Mouse (Mus musculus) kidney, embryonic 15.5 days (tissue): ENCODE measurements around the gene Coro1b. TPM values are rescaled to one million over a fixed set of nuclear protein-coding genes. Genes with fewer than 3 reads are reported as not detected.

ENCODE experiments used
- ATAC-seq: fragments of 200-750 bp; cut with Nextera tagmentation; replicated peaks from 2 replicates; pipeline ENCODE4 v1.8.0; 2017; ENCODE audit warnings: moderate TSS enrichment; ENCODE audit not compliant: low FRiP score
- H3K27ac ChIP-seq: fragments of 300-500 bp; sonication (generic); 2 replicates; pipeline ENCODE4 v1.5.1; 2015; ENCODE audit warnings: mild to moderate bottlenecking, inconsistent platforms
- H3K27me3 ChIP-seq: fragments of 300-500 bp; sonication (generic); 2 replicates; pipeline ENCODE4 v1.6.1; 2015; ENCODE audit warnings: inconsistent platforms
- H3K36me3 ChIP-seq: fragments of 300-500 bp; sonication (generic); 2 replicates; pipeline ENCODE4 v1.6.1; 2015; ENCODE audit warnings: inconsistent platforms
- H3K4me1 ChIP-seq: fragments of 300-500 bp; sonication (generic); 2 replicates; pipeline ENCODE4 v1.6.1; 2015; ENCODE audit warnings: inconsistent platforms
- H3K4me2 ChIP-seq: fragments of 300-500 bp; sonication (generic); 2 replicates; pipeline ENCODE4 v1.6.1; 2015; ENCODE audit warnings: moderate library complexity, mild to moderate bottlenecking, inconsistent platforms
- H3K4me3 ChIP-seq: fragments of 300-500 bp; sonication (generic); replicated peaks from 2 replicates; pipeline ENCODE4 v1.5.1; 2015; ENCODE audit warnings: mild to moderate bottlenecking, inconsistent platforms
- H3K9ac ChIP-seq: fragments of 300-500 bp; sonication (generic); 2 replicates; pipeline ENCODE4 v1.6.1; 2015; ENCODE audit warnings: mild to moderate bottlenecking, inconsistent platforms
- H3K9me3 ChIP-seq: fragments of 300-500 bp; sonication (generic); replicated peaks from 2 replicates; pipeline ENCODE4 v1.6.1; 2016; ENCODE audit warnings: inconsistent platforms
- WGBS: fragments of 180-500 bp; shearing (Covaris S2); methylation state at CpG from one replicate; pipeline ENCODE4 v1.1.7; 2015; ENCODE audit warnings: mixed read lengths; 5-methylcytosine and 5-hydroxymethylcytosine counted together
- polyA plus RNA-seq: library from polyadenylated mRNA; unstranded; fragments of >200 nt; fragmentation: Nextera tagmentation; extraction: Ambion mirVana; gene quantifications from 2 replicates; pipeline ENCODE4 v1.2.1, GENCODE M21; 2015

The Coro1b gene
- polyA plus RNA-seq: 165 and 174 TPM in 2 replicates

DNA sequence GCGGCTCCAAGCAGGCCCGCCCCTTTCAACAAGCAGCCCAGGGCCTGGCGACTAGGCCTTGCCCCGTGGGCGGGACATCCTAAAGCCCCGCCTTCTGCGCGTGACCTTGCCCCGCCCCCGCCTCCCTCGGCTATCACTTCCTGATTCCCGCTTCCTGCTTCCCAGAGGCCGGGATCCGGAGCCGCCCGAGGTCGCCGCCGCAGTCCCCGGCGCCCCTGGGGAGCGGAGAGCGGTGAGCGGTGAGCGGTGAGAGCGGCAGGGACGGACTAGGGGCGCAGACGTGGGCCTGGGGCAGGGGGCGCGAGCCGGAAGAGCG lies at the start of gene Coro1b:
Coro1b (plus strand) TSS at position 129 of the 316 bp plus-strand sequence.
- WGBS: 0% methylated on average over 33 of the region's 33 CpGs
- H3K9me3 ChIP-seq: no peaks in the 10 kb centered on the region
- peak within 1 kb of the TSS; percentile 79 for H3K27ac ChIP-seq
- peak within 1 kb of the TSS; percentile 84 for H3K4me2 ChIP-seq
- peak within 1 kb of the TSS; percentile 94 for H3K9ac ChIP-seq
- H3K36me3 ChIP-seq: peaks cover 35% of the 10 kb centered on the region
- peak within 1 kb of the TSS; percentile 95 for H3K4me3 ChIP-seq
- H3K27me3 ChIP-seq: no peaks in the 10 kb centered on the region
- ATAC-seq: peak; percentile 94
- H3K4me1 ChIP-seq: peaks cover 37% of the 10 kb centered on the region

DNA sequence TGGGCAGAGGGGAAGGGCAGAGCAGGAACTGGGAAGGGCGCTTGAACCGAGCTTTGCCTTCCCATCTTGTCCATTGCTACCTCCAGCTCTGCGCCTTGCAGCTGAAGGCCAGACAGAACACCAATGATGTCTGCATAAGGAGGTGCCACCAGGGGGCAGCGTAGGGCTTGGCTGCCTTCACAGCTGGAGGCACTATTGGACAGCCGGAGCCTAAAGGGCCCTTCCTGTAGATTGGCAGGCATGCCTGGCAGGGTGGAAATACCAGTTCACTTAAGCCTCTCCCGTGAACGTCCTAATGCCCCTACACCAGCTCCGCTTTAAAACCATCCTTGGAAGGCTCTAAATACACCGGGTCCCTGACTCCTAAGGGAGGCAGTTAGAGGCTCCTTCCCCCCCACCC lies 49.4 kb upstream of the Coro1b start:
- Histone ChIP-seq H3K27ac (peak overlapping the region; percentile 14), H3K27me3 (peaks cover 34% of the 10 kb centered on the region), H3K9ac (no peak overlapping the region), H3K4me3 (peak overlapping the region; percentile 65), H3K4me1 (peaks cover 52% of the 10 kb centered on the region), H3K9me3 (no peaks in the 10 kb centered on the region), H3K4me2 (peak overlapping the region; percentile 81), H3K36me3 (0 out of 2 replicates have a peak, but pooled peaks cover 3% of the 10 kb centered on the region)
- no peak for ATAC-seq
- WGBS: 14% methylated on average over 9 of the region's 9 CpGs

DNA sequence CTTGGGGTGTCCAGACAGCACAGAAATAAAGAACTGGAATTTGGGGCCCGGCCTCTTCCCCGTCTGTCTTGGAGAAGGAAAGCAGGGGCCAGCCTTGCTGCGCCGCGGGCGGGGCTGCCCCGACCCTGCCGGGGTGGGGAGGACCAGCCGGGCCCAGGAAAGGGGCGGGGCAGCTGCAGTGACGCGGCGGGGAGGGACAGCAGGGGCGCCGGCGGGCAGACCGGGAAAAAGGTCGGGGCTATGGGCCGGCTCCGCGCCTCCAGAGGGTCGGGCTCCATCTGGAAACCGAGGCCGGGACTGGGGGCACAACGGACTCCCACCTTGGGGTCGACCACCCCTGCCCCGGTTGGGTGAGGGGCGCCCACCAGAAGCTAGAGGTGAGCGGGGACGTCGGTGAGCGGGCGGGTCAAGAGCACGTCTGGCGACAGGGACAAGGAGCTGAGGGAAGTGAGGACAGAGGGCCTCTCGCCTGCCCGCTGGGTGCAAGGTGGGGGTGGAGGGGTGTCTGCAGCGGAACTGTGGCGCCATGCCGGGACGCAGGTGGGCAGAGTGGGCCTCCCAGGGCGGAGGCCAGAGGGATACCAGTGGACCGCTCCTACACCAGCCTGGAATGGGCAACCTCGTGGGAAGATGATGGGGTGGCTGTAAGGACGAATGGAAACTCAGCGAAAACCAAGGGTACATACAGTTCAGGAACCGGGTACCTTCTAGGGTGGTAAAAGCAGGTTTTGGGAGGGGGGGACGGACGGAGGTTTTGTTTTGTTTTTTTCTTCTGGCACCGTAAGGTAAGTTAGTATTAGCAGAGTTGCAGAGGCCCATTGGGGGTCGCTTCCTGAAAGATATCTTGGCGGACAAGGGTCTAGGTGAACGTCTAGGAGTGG lies 48.3 kb upstream of the Coro1b start, which contains the start of gene Pitpnm1:
Pitpnm1 (plus strand) TSS at position 162 of the 881 bp plus-strand sequence.
- Histone ChIP-seq H3K9ac (peak within 1 kb of the TSS; percentile 43), H3K27ac (peak within 1 kb of the TSS; percentile 14), H3K9me3 (no peaks in the 10 kb centered on the region), H3K4me2 (peak within 1 kb of the TSS; percentile 81), H3K4me1 (peaks cover 58% of the 10 kb centered on the region), H3K36me3 (0 out of 2 replicates have a peak, but pooled peaks cover 3% of the 10 kb centered on the region), H3K27me3 (peaks cover 34% of the 10 kb centered on the region), H3K4me3 (peak within 1 kb of the TSS; percentile 65)
- 1% methylated on average over 53 of the region's 53 CpGs for WGBS
- no peak for ATAC-seq

DNA sequence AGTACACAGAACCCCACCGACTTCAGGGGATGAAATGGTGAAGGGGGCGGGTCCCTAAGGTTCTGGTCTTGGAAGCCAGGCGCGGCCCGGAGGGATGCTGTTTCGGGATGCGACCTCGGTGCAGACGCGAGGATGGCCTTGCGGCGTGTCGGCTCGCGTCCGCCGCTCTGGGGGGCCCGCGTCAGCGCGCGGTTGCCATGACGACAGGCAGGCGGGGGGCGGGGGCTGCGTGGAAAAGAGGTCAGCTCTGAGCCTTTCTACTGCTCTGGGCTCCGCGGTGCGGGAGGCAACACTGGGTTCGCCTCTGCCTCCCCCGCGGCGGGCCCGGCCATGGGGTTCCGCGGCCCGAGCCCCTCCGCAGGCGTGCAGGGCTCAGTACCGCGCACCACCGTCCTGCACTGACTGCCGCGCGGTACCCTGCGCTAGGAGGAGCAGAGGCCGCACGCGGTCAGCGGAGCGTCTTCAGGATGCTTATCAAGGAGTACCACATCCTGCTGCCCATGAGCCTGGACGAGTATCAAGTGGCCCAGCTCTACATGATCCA lies 47.6 kb upstream of the Coro1b start:
- H3K36me3 ChIP-seq: peaks cover 7% of the 10 kb centered on the region; the same call in 1 of the 2 replicates
- H3K4me2 ChIP-seq: peak overlapping the region; percentile 81
- ATAC-seq: no peak
- H3K27me3 ChIP-seq: peaks cover 34% of the 10 kb centered on the region
- H3K9me3 ChIP-seq: no peaks in the 10 kb centered on the region
- peak overlapping the region; percentile 43 for H3K9ac ChIP-seq
- H3K4me3 ChIP-seq: peak overlapping the region; percentile 65
- peaks cover 58% of the 10 kb centered on the region for H3K4me1 ChIP-seq
- 2% methylated on average over 52 of the region's 52 CpGs for WGBS
- H3K27ac ChIP-seq: peak overlapping the region; percentile 6; the same call in 1 of the 2 replicates

DNA sequence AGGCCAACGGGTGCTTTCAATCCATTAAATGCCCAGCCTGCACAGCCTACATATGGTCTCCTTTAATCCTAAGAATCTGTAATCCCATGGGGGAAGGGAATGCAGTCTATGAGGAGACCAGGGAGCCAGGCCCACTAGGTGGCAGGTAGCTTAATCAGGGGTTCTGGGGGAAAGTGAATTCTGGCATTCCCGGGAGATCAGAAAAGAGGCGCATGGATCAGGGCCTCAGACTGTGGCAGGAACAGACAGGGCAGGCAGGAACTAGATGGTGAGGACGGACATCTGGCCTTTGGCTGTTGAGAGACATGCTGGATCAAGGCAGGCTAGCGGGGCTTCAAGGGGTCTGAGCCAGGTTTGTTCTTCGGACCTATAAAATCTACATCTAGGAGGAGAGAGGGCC lies 47.0 kb upstream of the Coro1b start:
- peaks cover 51% of the 10 kb centered on the region for H3K4me1 ChIP-seq
- 77% methylated on average over 6 of the region's 6 CpGs for WGBS
- H3K9ac ChIP-seq: 0 out of 2 replicates have a peak overlapping the region, but pooled peaks have one; percentile 43
- H3K9me3 ChIP-seq: no peaks in the 10 kb centered on the region
- H3K27me3 ChIP-seq: peaks cover 34% of the 10 kb centered on the region
- H3K4me2 ChIP-seq: peak overlapping the region; percentile 81
- ATAC-seq: no peak
- H3K4me3 ChIP-seq: peak overlapping the region; percentile 65; the same call in 1 of the 2 replicates
- H3K27ac ChIP-seq: no peak overlapping the region
- peaks cover 7% of the 10 kb centered on the region; the same call in 1 of the 2 replicates for H3K36me3 ChIP-seq

DNA sequence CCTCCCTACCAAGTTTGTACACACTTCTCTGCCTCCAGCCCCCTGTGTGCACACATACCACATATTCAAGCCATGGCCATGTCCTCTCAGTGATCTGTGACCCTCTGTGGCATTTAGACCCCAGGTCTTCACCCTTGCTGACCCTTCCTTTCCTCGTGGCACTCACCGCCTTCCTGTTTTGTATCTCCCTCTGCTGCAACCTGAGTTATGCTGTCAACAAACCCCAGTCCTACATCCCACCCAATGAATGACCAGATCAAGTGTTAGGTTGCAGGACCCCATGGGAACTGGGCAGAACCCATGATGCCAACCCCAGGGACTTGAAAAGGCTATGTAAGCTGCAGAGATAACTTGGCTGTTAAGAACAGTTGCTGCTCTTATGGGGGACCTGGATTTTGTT lies 46.4 kb upstream of the Coro1b start:
- Histone ChIP-seq H3K4me2 (no peak overlapping the region), H3K9ac (no peak overlapping the region), H3K4me1 (peaks cover 50% of the 10 kb centered on the region), H3K36me3 (peaks cover 7% of the 10 kb centered on the region; the same call in 1 of the 2 replicates), H3K4me3 (no peak overlapping the region), H3K9me3 (no peaks in the 10 kb centered on the region), H3K27me3 (peaks cover 34% of the 10 kb centered on the region), H3K27ac (no peak overlapping the region)
- no peak for ATAC-seq
- WGBS: 86% methylated on average over 2 of the region's 2 CpGs

DNA sequence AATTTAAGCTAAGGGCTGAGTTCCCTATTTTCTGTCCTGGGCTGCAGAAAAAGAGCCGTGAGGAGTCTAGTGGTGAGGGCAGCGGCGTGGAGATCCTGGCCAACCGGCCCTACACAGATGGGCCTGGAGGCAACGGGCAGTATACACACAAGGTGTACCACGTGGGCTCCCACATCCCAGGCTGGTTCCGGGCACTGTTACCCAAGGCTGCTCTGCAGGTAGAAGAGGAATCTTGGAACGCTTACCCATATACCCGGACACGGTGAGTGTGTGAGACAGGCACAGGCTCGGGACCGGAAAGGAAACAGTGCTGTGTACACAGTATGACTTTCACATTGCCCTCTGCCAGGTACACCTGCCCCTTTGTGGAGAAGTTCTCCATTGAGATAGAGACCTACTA lies 45.8 kb upstream of the Coro1b start:
- H3K36me3 ChIP-seq: peaks cover 7% of the 10 kb centered on the region; the same call in 1 of the 2 replicates
- no peak for ATAC-seq
- H3K4me1 ChIP-seq: peaks cover 47% of the 10 kb centered on the region
- WGBS: 92% methylated on average over 12 of the region's 12 CpGs
- H3K4me2 ChIP-seq: no peak overlapping the region
- H3K9me3 ChIP-seq: no peaks in the 10 kb centered on the region
- no peak overlapping the region for H3K9ac ChIP-seq
- peaks cover 34% of the 10 kb centered on the region for H3K27me3 ChIP-seq
- no peak overlapping the region for H3K27ac ChIP-seq
- H3K4me3 ChIP-seq: no peak overlapping the region

DNA sequence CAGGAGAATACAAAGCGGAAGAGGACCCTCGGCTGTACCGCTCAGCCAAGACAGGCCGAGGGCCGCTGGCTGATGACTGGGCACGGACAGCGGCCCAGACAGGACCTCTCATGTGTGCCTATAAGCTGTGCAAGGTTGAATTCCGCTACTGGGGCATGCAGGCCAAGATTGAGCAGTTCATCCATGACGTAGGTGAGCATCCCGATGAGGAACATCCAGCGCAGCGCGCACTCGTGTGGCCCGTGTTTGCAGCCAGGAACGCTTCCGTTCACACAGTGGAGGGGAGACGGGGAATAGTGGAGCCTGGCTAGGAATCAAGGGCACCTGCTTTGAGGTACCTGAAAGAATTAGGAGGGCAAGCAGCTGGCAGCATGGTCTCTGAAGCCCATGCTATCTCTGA lies 45.1 kb upstream of the Coro1b start:
- WGBS: 90% methylated on average over 18 of the region's 18 CpGs

DNA sequence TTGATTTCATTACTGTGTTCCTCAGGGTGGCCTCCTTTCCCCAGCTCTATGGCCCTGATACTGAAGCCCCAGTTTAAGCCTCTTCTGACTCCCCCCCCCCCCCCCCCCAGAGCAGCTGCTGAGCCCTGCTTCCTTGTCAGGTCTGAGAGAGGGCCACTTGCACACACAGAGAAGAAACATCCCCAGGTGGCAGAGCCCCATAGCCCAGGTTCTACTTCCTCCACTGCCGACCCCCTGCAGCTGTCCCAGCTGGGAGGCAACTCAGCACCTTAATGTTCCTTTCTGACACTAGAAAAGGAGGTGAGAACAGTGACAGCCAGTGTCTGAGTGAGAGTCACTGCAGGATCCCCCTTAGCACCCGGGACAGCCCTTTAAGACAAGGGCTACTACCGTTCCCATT lies 44.6 kb upstream of the Coro1b start:
- WGBS: 83% methylated on average over 3 of the region's 3 CpGs
- H3K9me3 ChIP-seq: no peaks in the 10 kb centered on the region
- no peak overlapping the region for H3K27ac ChIP-seq
- no peak overlapping the region for H3K4me3 ChIP-seq
- no peak for ATAC-seq
- peaks cover 34% of the 10 kb centered on the region for H3K27me3 ChIP-seq
- H3K4me2 ChIP-seq: no peak overlapping the region
- no peak overlapping the region for H3K9ac ChIP-seq
- H3K36me3 ChIP-seq: peaks cover 9% of the 10 kb centered on the region; the same call in 1 of the 2 replicates
- peaks cover 35% of the 10 kb centered on the region for H3K4me1 ChIP-seq

More for the DNA sequence above, 45.1 kb upstream of the Coro1b start:
- ATAC-seq: no peak
- H3K4me3 ChIP-seq: no peak overlapping the region
- no peak overlapping the region for H3K9ac ChIP-seq
- peaks cover 34% of the 10 kb centered on the region for H3K27me3 ChIP-seq
- H3K4me1 ChIP-seq: peaks cover 40% of the 10 kb centered on the region
- H3K4me2 ChIP-seq: no peak overlapping the region
- H3K27ac ChIP-seq: no peak overlapping the region
- no peaks in the 10 kb centered on the region for H3K9me3 ChIP-seq
- peaks cover 9% of the 10 kb centered on the region; the same call in 1 of the 2 replicates for H3K36me3 ChIP-seq

DNA sequence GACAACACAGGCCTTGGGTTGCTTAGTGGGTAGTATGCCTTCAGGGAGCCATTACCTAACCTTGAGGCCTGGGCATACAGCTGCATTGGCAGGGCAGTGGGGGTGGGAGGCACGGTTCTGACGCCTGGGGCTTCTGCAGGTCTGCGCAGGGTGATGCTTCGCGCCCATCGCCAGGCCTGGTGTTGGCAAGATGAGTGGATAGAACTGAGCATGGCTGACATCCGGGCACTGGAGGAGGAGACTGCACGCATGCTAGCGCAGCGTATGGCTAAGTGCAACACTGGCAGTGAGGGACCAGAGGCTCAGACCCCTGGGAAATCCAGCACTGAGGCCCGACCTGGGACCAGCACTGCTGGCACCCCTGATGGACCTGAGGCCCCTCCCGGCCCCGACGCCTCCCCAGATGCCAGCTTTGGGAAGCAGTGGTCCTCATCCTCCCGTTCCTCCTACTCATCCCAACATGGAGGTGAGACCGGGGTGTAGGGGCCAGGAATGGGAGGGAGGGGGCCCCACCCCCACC lies 43.7 kb upstream of the Coro1b start:
- WGBS: 85% methylated on average over 16 of the region's 16 CpGs
- ATAC-seq: no peak

DNA sequence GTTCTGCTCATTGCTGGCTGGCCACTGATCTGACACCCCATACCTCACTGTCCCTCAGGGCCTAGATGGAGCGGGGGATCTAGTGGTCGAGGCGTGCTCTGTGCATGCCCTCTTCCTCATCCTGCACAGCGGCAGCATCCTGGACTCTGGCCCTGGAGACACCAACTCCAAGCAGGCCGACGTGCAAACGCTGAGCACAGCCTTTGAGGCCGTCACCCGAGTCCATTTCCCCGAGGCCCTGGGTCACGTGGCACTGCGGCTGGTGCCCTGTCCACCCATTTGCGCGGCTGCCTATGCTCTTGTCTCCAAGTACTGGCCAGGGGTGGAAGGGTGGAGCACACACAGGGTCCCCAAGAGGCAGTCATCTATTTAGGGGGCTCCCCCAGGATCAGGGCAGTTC lies 41.8 kb upstream of the Coro1b start:
- Histone ChIP-seq H3K27ac (no peak overlapping the region), H3K36me3 (peaks cover 14% of the 10 kb centered on the region), H3K9ac (no peak overlapping the region), H3K4me2 (no peak overlapping the region), H3K27me3 (peaks cover 16% of the 10 kb centered on the region), H3K4me1 (peaks cover 20% of the 10 kb centered on the region; the same call in 1 of the 2 replicates), H3K4me3 (no peak overlapping the region), H3K9me3 (no peaks in the 10 kb centered on the region)
- ATAC-seq: no peak
- 93% methylated on average over 14 of the region's 14 CpGs for WGBS

More for the DNA sequence above, 43.7 kb upstream of the Coro1b start:
- Histone ChIP-seq H3K27me3 (peaks cover 34% of the 10 kb centered on the region), H3K4me2 (no peak overlapping the region), H3K36me3 (peaks cover 11% of the 10 kb centered on the region), H3K4me3 (no peak overlapping the region), H3K27ac (no peak overlapping the region), H3K9ac (no peak overlapping the region), H3K4me1 (peaks cover 29% of the 10 kb centered on the region), H3K9me3 (no peaks in the 10 kb centered on the region)

DNA sequence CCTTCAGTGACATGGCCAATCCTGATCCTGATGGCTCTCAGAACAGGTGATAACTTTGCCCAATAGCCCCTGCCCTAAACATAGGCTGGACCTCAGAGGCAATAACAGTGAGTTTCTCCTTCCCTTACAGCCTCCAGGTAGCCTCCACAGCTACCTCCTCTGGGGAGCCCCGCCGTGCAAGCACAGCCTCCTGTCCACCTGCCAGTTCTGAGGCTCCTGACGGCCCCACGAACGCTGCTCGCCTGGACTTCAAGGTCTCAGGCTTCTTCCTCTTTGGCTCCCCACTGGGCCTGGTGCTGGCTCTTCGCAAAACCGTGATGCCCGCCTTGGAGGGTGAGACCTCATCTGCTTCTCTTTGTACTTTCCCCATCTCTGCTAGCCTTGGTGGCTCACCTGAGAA lies 39.9 kb upstream of the Coro1b start:
- Histone ChIP-seq H3K9me3 (no peaks in the 10 kb centered on the region), H3K4me3 (no peak overlapping the region), H3K36me3 (peaks cover 30% of the 10 kb centered on the region), H3K27ac (no peak overlapping the region), H3K9ac (no peak overlapping the region), H3K27me3 (no peaks in the 10 kb centered on the region), H3K4me1 (peaks cover 32% of the 10 kb centered on the region), H3K4me2 (no peak overlapping the region)
- 85% methylated on average over 9 of the region's 9 CpGs for WGBS
- ATAC-seq: no peak
